Mouse (Mus musculus) thymus, adult 18-20 months (tissue): ENCODE data around the gene Gsdma3.
A peak's percentile ranks its signal among the peaks of the same experiment; 100 is the strongest.

ENCODE experiments used
- DNase-seq, 2 experiments: peaks; one replicate each; pipeline ENCODE4 v3.0.0; 2022; ENCODE audit warnings: mixed read lengths in 2 of 2

The Gsdma3 gene

GRCm38 (mm10) chr11:98625611-98626410 is at the start of gene Gsdma3, which contains the start of gene Gm12355:
Gene Gsdma3 (plus strand): TSS chr11:98626360.
Gene Gm12355 (minus strand): TSS chr11:98625661.
- DNase-seq, result no peak

- no peak for DNase-seq
Observed at GRCm38 (mm10) chr11:98577776-98578175, 48.4 kb upstream of the Gsdma3 start.

GRCm38 (mm10) chr11:98580301-98581121 is 45.6 kb upstream of the Gsdma3 start:
- no peak for DNase-seq

GRCm38 (mm10) chr11:98581286-98582029 is 44.7 kb upstream of the Gsdma3 start:
- DNase-seq, result no peak

- no peak for DNase-seq
Observed at GRCm38 (mm10) chr11:98582030-98582388, 44.2 kb upstream of the Gsdma3 start.

- no peak for DNase-seq
Observed at GRCm38 (mm10) chr11:98582551-98583264, 43.5 kb upstream of the Gsdma3 start.

- no peak for DNase-seq
Observed at GRCm38 (mm10) chr11:98583265-98583552, 43.0 kb upstream of the Gsdma3 start.

GRCm38 (mm10) chr11:98583571-98583970 is 42.6 kb upstream of the Gsdma3 start:
- DNase-seq, result no peak

GRCm38 (mm10) chr11:98584146-98584545 is 42.0 kb upstream of the Gsdma3 start:
- no peak for DNase-seq

- no peak for DNase-seq
Observed at GRCm38 (mm10) chr11:98584629-98585177, 41.5 kb upstream of the Gsdma3 start.

- peak in 1 of 2 experiments; percentile 31 for DNase-seq
Observed at GRCm38 (mm10) chr11:98586087-98586891, 39.9 kb upstream of the Gsdma3 start.

- peak; percentile 97 for DNase-seq
Observed at GRCm38 (mm10) chr11:98586892-98587563, 39.1 kb upstream of the Gsdma3 start, which contains the start of gene Ormdl3. Gene Ormdl3 (minus strand): TSS chr11:98587368.

- peak in 1 of 2 experiments; percentile 52 for DNase-seq
Observed at GRCm38 (mm10) chr11:98587684-98588546, 38.2 kb upstream of the Gsdma3 start.

- DNase-seq, result no peak
Observed at GRCm38 (mm10) chr11:98588833-98589281, 37.3 kb upstream of the Gsdma3 start.

- no peak for DNase-seq
Observed at GRCm38 (mm10) chr11:98589306-98589705, 36.9 kb upstream of the Gsdma3 start.

- DNase-seq, result no peak
Observed at GRCm38 (mm10) chr11:98590548-98591445, 35.4 kb upstream of the Gsdma3 start.

- DNase-seq, result no peak
Observed at GRCm38 (mm10) chr11:98595021-98595420, 31.1 kb upstream of the Gsdma3 start.

- DNase-seq, result no peak
Observed at GRCm38 (mm10) chr11:98595473-98595872, 30.7 kb upstream of the Gsdma3 start.

- no peak for DNase-seq
Observed at GRCm38 (mm10) chr11:98595955-98596354, 30.2 kb upstream of the Gsdma3 start.
